Mouse (Mus musculus): ENCODE results near the gene Lcn2.

Lcn2 gene

GRCm38 (mm10) chr2:32387706-32388490 lies at the start of gene Lcn2:
TSS of gene Lcn2 (minus strand) at chr2:32388252.
- POLR2A ChIA-PET = interaction anchor here in 1 of 4 experiments (1.8 kb wide), 1 partner anchor 8 kb away, joined by 5 read pairs; no protein-coding TSS in a partner anchor
- CTCF ChIA-PET = interaction anchor here in 2 of 4 experiments (0.7 to 1.3 kb wide), 3 partner anchors 17 to 80 kb away, joined by 3 to 6 read pairs (median 5); no protein-coding TSS in a partner anchor

GRCm38 (mm10) chr2:32437612-32438166 lies 49.6 kb upstream of the Lcn2 start:
- CTCF ChIA-PET = interaction anchor here (0.6 to 2.9 kb wide), 15 partner anchors 9 to 821 kb away, joined by 3 to 13 read pairs (median 5); partner anchors contain the start of gene Slc25a25 (in 1 of the 4)
- POLR2A ChIA-PET = interaction anchor here in 2 of 4 experiments (0.8 to 4.2 kb wide), 5 partner anchors 9 to 290 kb away, joined by 3 to 19 read pairs (median 4); partner anchors contain the start of genes Slc25a25 (in 2 of the 2), Naif1 (in 1 of the 2) and Swi5 (in 1 of the 2)

- ChIA-PET CTCF (interaction anchor here (0.7 to 2.9 kb wide), 9 partner anchors 8 to 303 kb away, joined by 3 to 13 read pairs (median 5); no protein-coding TSS in a partner anchor), POLR2A (interaction anchor here in 2 of 4 experiments (0.8 to 4.2 kb wide), 5 partner anchors 8 to 290 kb away, joined by 3 to 19 read pairs (median 4); partner anchors contain the start of genes Slc25a25 (in 2 of the 2) and Naif1 (in 1 of the 2))
Observed at GRCm38 (mm10) chr2:32436686-32437372, 48.8 kb upstream of the Lcn2 start.

- CTCF ChIA-PET = interaction anchor here (0.6 to 3.0 kb wide), 10 partner anchors 21 to 535 kb away, joined by 3 to 14 read pairs (median 4); no protein-coding TSS in a partner anchor
- POLR2A ChIA-PET = interaction anchor here in 3 of 4 experiments (0.6 to 1.7 kb wide), 19 partner anchors 9 to 626 kb away, joined by 3 to 7 read pairs (median 3); partner anchors contain the start of genes Slc25a25 (in 2 of the 3), Fam102a (in 1 of the 3) and Naif1 (in 1 of the 3)
Observed at GRCm38 (mm10) chr2:32430701-32431676, 42.9 kb upstream of the Lcn2 start.

- ChIA-PET CTCF (interaction anchor here in 3 of 4 experiments (0.6 to 2.0 kb wide), 8 partner anchors 8 to 1959 kb away, joined by 3 to 10 read pairs (median 4); no protein-coding TSS in a partner anchor), POLR2A (interaction anchor here in 3 of 4 experiments (0.7 to 1.7 kb wide), 9 partner anchors 10 to 113 kb away, joined by 3 to 4 read pairs (median 3); no protein-coding TSS in a partner anchor)
Observed at GRCm38 (mm10) chr2:32429215-32429891, 41.3 kb upstream of the Lcn2 start.

GRCm38 (mm10) chr2:32428262-32428722 lies 40.2 kb upstream of the Lcn2 start:
- ChIA-PET POLR2A (interaction anchor here in 2 of 4 experiments (0.7 to 1.7 kb wide), 8 partner anchors 9 to 112 kb away, joined by 3 to 4 read pairs (median 3); no protein-coding TSS in a partner anchor), CTCF (interaction anchor here in 3 of 4 experiments (0.8 to 2.0 kb wide), 5 partner anchors 9 to 24 kb away, joined by 3 to 10 read pairs (median 5); no protein-coding TSS in a partner anchor)

GRCm38 (mm10) chr2:32427720-32428119 lies 39.7 kb upstream of the Lcn2 start:
- POLR2A ChIA-PET = no interaction called here
- CTCF ChIA-PET = interaction anchor here in 1 of 4 experiments (0.8 kb wide), 1 partner anchor 23 kb away, joined by 3 read pairs; no protein-coding TSS in a partner anchor

GRCm38 (mm10) chr2:32426141-32426540 lies 38.1 kb upstream of the Lcn2 start:
- CTCF ChIA-PET = interaction anchor here in 1 of 4 experiments (0.6 kb wide), 1 partner anchor 19 kb away, joined by 3 read pairs; no protein-coding TSS in a partner anchor

GRCm38 (mm10) chr2:32425568-32425967 lies 37.5 kb upstream of the Lcn2 start:
- POLR2A ChIA-PET = interaction anchor here in 2 of 4 experiments (0.7 to 1.5 kb wide), 3 partner anchors 14 to 65 kb away, joined by 3 to 4 read pairs (median 3); no protein-coding TSS in a partner anchor
- CTCF ChIA-PET = interaction anchor here in 1 of 4 experiments (0.6 kb wide), 1 partner anchor 20 kb away, joined by 3 read pairs; no protein-coding TSS in a partner anchor

More at GRCm38 (mm10) chr2:32426141-32426540, 38.1 kb upstream of the Lcn2 start:
- POLR2A ChIA-PET = interaction anchor here in 1 of 4 experiments (1.4 kb wide), 1 partner anchor 27 kb away, joined by 3 read pairs; no protein-coding TSS in a partner anchor

- ChIA-PET POLR2A (interaction anchor here in 1 of 4 experiments (1.4 to 1.5 kb wide), 2 partner anchors 13 to 28 kb away, joined by 3 to 4 read pairs; no protein-coding TSS in a partner anchor), CTCF (no interaction called here)
Observed at GRCm38 (mm10) chr2:32424796-32425195, 36.7 kb upstream of the Lcn2 start.

- ChIA-PET CTCF (interaction anchor here in 1 of 4 experiments (0.6 kb wide), 1 partner anchor 32 kb away, joined by 3 read pairs; no protein-coding TSS in a partner anchor), POLR2A (interaction anchor here in 1 of 4 experiments (0.7 to 1.5 kb wide), 2 partner anchors 12 to 28 kb away, joined by 3 to 4 read pairs; partner anchors contain the start of gene Slc25a25)
Observed at GRCm38 (mm10) chr2:32423481-32424331, 35.7 kb upstream of the Lcn2 start.

- ChIA-PET POLR2A (interaction anchor here in 1 of 4 experiments (1.2 kb wide), 2 partner anchors 61 kb away, joined by 3 read pairs; no protein-coding TSS in a partner anchor), CTCF (interaction anchor here (0.5 to 2.6 kb wide), 7 partner anchors 17 to 740 kb away, joined by 3 to 11 read pairs (median 5); no protein-coding TSS in a partner anchor)
Observed at GRCm38 (mm10) chr2:32421851-32422251, 33.8 kb upstream of the Lcn2 start.

GRCm38 (mm10) chr2:32420647-32421046 lies 32.6 kb upstream of the Lcn2 start:
- POLR2A ChIA-PET = no interaction called here
- CTCF ChIA-PET = interaction anchor here in 2 of 4 experiments (2.0 to 2.6 kb wide), 2 partner anchors 16 to 66 kb away, joined by 5 to 11 read pairs (median 9); no protein-coding TSS in a partner anchor

- CTCF ChIA-PET = interaction anchor here in 1 of 4 experiments (2.6 kb wide), 1 partner anchor 15 kb away, joined by 9 read pairs; no protein-coding TSS in a partner anchor
- POLR2A ChIA-PET = no interaction called here
Observed at GRCm38 (mm10) chr2:32420066-32420608, 32.1 kb upstream of the Lcn2 start.
